In genomic region chr8:70896316-70897020, GRCm38 (mm10) we compare ENCODE assay signal across 8 mouse cellular contexts. TPM values are rescaled to one million over a fixed set of nuclear protein-coding genes. Genes with fewer than 3 reads are reported as not detected.
DNase-seq lines count a peak whose midpoint lies in the region; ATAC-seq and TF ChIP-seq lines count a peak whose summit lies in the region.

No protein-coding gene starts in this region.

- no peaks in the 10 kb centered on the region for H3K9me3 ChIP-seq in lung, postnatal 0 days (ENCODE audit: low read length)
- no peaks in the 10 kb centered on the region for H3K9me3 ChIP-seq in embryonic facial prominence, embryonic 12.5 days
- no peaks in the 10 kb centered on the region for H3K9me3 ChIP-seq in neural tube, embryonic 13.5 days

- intact Hi-C loops in left cerebral cortex, postnatal 4 days (cut with DNase I): loop anchor here (10.0 kb wide), 1 partner anchor 468 kb away; the partner anchor contains the start of gene Use1
- intact Hi-C loops in gastrocnemius, postnatal 36 days (cut with DNase I): loop anchor here (10.0 kb wide), 1 partner anchor 308 kb away; no protein-coding TSS in a partner anchor

- peaks cover 20% of the 10 kb centered on the region for H3K27me3 ChIP-seq in lung, postnatal 0 days (replicated peaks; ENCODE audit: insufficient read depth, low read length)
- peaks cover 36% of the 10 kb centered on the region for H3K27me3 ChIP-seq in embryonic facial prominence, embryonic 12.5 days
- peaks cover 45% of the 10 kb centered on the region for H3K27me3 ChIP-seq in neural tube, embryonic 13.5 days

- no peak for TF ChIP-seq EP300 in lung, postnatal 0 days (IDR thresholded peaks at IDR 0.05)

- peak overlapping the region; percentile 87 for H3K9ac ChIP-seq in lung, postnatal 0 days (replicated peaks; ENCODE audit: low read depth)
- H3K9ac ChIP-seq in embryonic facial prominence, embryonic 12.5 days: peak overlapping the region; percentile 93
- H3K9ac ChIP-seq in neural tube, embryonic 13.5 days: peak overlapping the region; percentile 90

- peak overlapping the region; percentile 79 for H3K4me2 ChIP-seq in lung, postnatal 0 days (replicated peaks; ENCODE audit: low read depth, low read length)
- peak overlapping the region; percentile 85 for H3K4me2 ChIP-seq in embryonic facial prominence, embryonic 12.5 days (replicated peaks)
- H3K4me2 ChIP-seq in neural tube, embryonic 13.5 days: peak overlapping the region; percentile 99

- peaks cover 11% of the 10 kb centered on the region for H3K36me3 ChIP-seq in lung, postnatal 0 days (ENCODE audit: insufficient read depth, low read length)
- peaks cover 26% of the 10 kb centered on the region for H3K36me3 ChIP-seq in embryonic facial prominence, embryonic 12.5 days
- peaks cover 29% of the 10 kb centered on the region for H3K36me3 ChIP-seq in neural tube, embryonic 13.5 days

- ATAC-seq in lung, postnatal 0 days: no peak
- ATAC-seq in embryonic facial prominence, embryonic 12.5 days (ENCODE audit: insufficient number of reproducible peaks, insufficient read depth, low FRiP score, low TSS enrichment): no peak
- ATAC-seq in neural tube, embryonic 13.5 days (ENCODE audit: low read depth): peak; percentile 0; the same call in 1 of the 2 replicates

- peaks cover 12% of the 10 kb centered on the region; the same call in 1 of the 2 replicates for H3K4me1 ChIP-seq in lung, postnatal 0 days (ENCODE audit: insufficient read depth, low read depth, low read length)
- peaks cover 42% of the 10 kb centered on the region for H3K4me1 ChIP-seq in embryonic facial prominence, embryonic 12.5 days
- H3K4me1 ChIP-seq in neural tube, embryonic 13.5 days (replicated peaks): peaks cover 31% of the 10 kb centered on the region

- peak overlapping the region; percentile 68 for H3K4me3 ChIP-seq in lung, postnatal 0 days (ENCODE audit: low read depth, low read length)
- peak overlapping the region; percentile 89 for H3K4me3 ChIP-seq in embryonic facial prominence, embryonic 12.5 days
- peak overlapping the region; percentile 77 for H3K4me3 ChIP-seq in neural tube, embryonic 13.5 days

- 1% methylated on average over 25 of the region's 25 CpGs for WGBS in lung, postnatal 0 days
- WGBS in embryonic facial prominence, embryonic 12.5 days: 3% methylated on average over 25 of the region's 25 CpGs
- 5% methylated on average over 25 of the region's 25 CpGs for WGBS in neural tube, embryonic 13.5 days

- DNase-seq in lung, postnatal 0 days (ENCODE audit: low spot score): no peak
- no peak for DNase-seq in lung, adult 18-20 months
- DNase-seq in induced T-regulatory cell, adult 2 months (ENCODE audit: low read depth): peak; percentile 40
- DNase-seq in left cerebral cortex, postnatal 4 days: no peak
- DNase-seq in B cell, adult 2 months: no peak
- no peak for DNase-seq in gastrocnemius, postnatal 36 days

- no peak for TF ChIP-seq CTCF in lung, postnatal 0 days (IDR thresholded peaks at IDR 0.05)

- 0 out of 2 replicates have a peak overlapping the region, but pooled peaks have one; percentile 15 for H3K27ac ChIP-seq in lung, postnatal 0 days (ENCODE audit: low read length)
- peak overlapping the region; percentile 80; the same call in 1 of the 2 replicates for H3K27ac ChIP-seq in embryonic facial prominence, embryonic 12.5 days
- H3K27ac ChIP-seq in neural tube, embryonic 13.5 days (replicated peaks): peak overlapping the region; percentile 70; the same call in 1 of the 2 replicates

RNA-seq across cellular contexts. Expression of gene Rpl18a, which starts 0.7 kb away (rescaled TPM):
- polyA plus RNA-seq in lung, postnatal 0 days (2015; fragmentation: Nextera tagmentation; extraction: Ambion mirVana): 3,759 and 4,424 TPM in 2 replicates
- 3,568 and 3,610 TPM in 2 replicates for polyA plus RNA-seq in embryonic facial prominence, embryonic 12.5 days (2016; fragmentation: Nextera tagmentation; extraction: Ambion mirVana)
- polyA plus RNA-seq in neural tube, embryonic 13.5 days (2015; fragmentation: Nextera tagmentation; extraction: Ambion mirVana): 2,220 and 2,572 TPM in 2 replicates
- 1,000 to 10,000 TPM in 1 of 2 experiments, 100 to 1,000 TPM in 1; 955 to 1,024 TPM for total RNA-seq in left cerebral cortex, postnatal 4 days (2021)
- total RNA-seq in gastrocnemius, postnatal 36 days (2021): 100 to 1,000 TPM; 802 to 969 TPM

RNA-seq across cellular contexts. Expression of gene Slc5a5, which starts 3.9 kb away (rescaled TPM):
- polyA plus RNA-seq in lung, postnatal 0 days (2015; fragmentation: Nextera tagmentation; extraction: Ambion mirVana): 0.12 and 0.13 TPM in 2 replicates
- 0.19 and 0.20 TPM in 2 replicates for polyA plus RNA-seq in embryonic facial prominence, embryonic 12.5 days (2016; fragmentation: Nextera tagmentation; extraction: Ambion mirVana)
- 1.6 TPM in 2 replicates for polyA plus RNA-seq in neural tube, embryonic 13.5 days (2015; fragmentation: Nextera tagmentation; extraction: Ambion mirVana)
- total RNA-seq in left cerebral cortex, postnatal 4 days (2021): 1 to 10 TPM; 4.4 to 4.5 TPM
- under 1 TPM in 1 of 2 experiments, not detected in 1; 0.10 TPM for total RNA-seq in gastrocnemius, postnatal 36 days (2021)

RNA-seq across cellular contexts. Expression of gene Map1s, which starts 9.3 kb away (rescaled TPM):
- 22.7 and 25.5 TPM in 2 replicates for polyA plus RNA-seq in lung, postnatal 0 days (2015; fragmentation: Nextera tagmentation; extraction: Ambion mirVana)
- 63.1 and 64.6 TPM in 2 replicates for polyA plus RNA-seq in embryonic facial prominence, embryonic 12.5 days (2016; fragmentation: Nextera tagmentation; extraction: Ambion mirVana)
- 55.4 and 60.7 TPM in 2 replicates for polyA plus RNA-seq in neural tube, embryonic 13.5 days (2015; fragmentation: Nextera tagmentation; extraction: Ambion mirVana)
- total RNA-seq in left cerebral cortex, postnatal 4 days (2021): 10 to 100 TPM; 79.8 to 84.0 TPM
- 10 to 100 TPM in 1 of 2 experiments, 1 to 10 TPM in 1; 9.6 to 15.6 TPM for total RNA-seq in gastrocnemius, postnatal 36 days (2021)

RNA-seq across cellular contexts. Expression of gene Ccdc124, which starts 22.7 kb away (rescaled TPM):
- polyA plus RNA-seq in lung, postnatal 0 days (2015; fragmentation: Nextera tagmentation; extraction: Ambion mirVana): 63.7 and 68.5 TPM in 2 replicates
- 123 and 126 TPM in 2 replicates for polyA plus RNA-seq in embryonic facial prominence, embryonic 12.5 days (2016; fragmentation: Nextera tagmentation; extraction: Ambion mirVana)
- 148 and 156 TPM in 2 replicates for polyA plus RNA-seq in neural tube, embryonic 13.5 days (2015; fragmentation: Nextera tagmentation; extraction: Ambion mirVana)
- total RNA-seq in left cerebral cortex, postnatal 4 days (2021): 10 to 100 TPM; 86.2 to 89.3 TPM
- 10 to 100 TPM; 56.2 to 64.3 TPM for total RNA-seq in gastrocnemius, postnatal 36 days (2021)

RNA-seq across cellular contexts. Expression of gene Kcnn1, which starts 33.4 kb away (rescaled TPM):
- 0.24 and 0.25 TPM in 2 replicates for polyA plus RNA-seq in lung, postnatal 0 days (2015; fragmentation: Nextera tagmentation; extraction: Ambion mirVana)
- polyA plus RNA-seq in embryonic facial prominence, embryonic 12.5 days (2016; fragmentation: Nextera tagmentation; extraction: Ambion mirVana): 6.7 and 7.0 TPM in 2 replicates
- 17.5 and 17.9 TPM in 2 replicates for polyA plus RNA-seq in neural tube, embryonic 13.5 days (2015; fragmentation: Nextera tagmentation; extraction: Ambion mirVana)
- 10 to 100 TPM; 29.6 to 48.2 TPM for total RNA-seq in left cerebral cortex, postnatal 4 days (2021)
- total RNA-seq in gastrocnemius, postnatal 36 days (2021): 10 to 100 TPM; 12.8 to 18.3 TPM

Comparison
In these comparisons a context has a peak if more than half of its experiments do, and no peak if none do; other contexts are left out.
1. H3K27ac ChIP-seq: peak in every context shown above with its lines; median percentile 80 in embryonic facial prominence, embryonic 12.5 days; 70 in neural tube, embryonic 13.5 days; 15 in lung, postnatal 0 days.